Mouse (Mus musculus): ENCODE data around the gene Ankrd31. TPM values are rescaled to one million over a fixed set of nuclear protein-coding genes. Genes with fewer than 3 reads are reported as not detected.
A peak's percentile ranks its signal among the peaks of the same experiment; 100 is the strongest.
"Not testable (repeated sequence)": the region's sequence is repeated elsewhere in the genome, so short reads cannot be mapped to it uniquely, and the experiment has no call there.

Gene Ankrd31
- polyA plus RNA-seq, 1 experiment from 2014 or later = not detected

GRCm38 (mm10) chr13:96730116-96730515, 18.0 kb upstream of the Ankrd31 start:
- H3K27ac ChIP-seq (replicated peaks; ENCODE audit: low read depth, low read length) = no peak overlapping the region
- no peaks in the 10 kb centered on the region for H3K27me3 ChIP-seq (replicated peaks; ENCODE audit: control insufficient read depth, insufficient read depth, low read length)
- H3K4me3 ChIP-seq (ENCODE audit: low read depth, low read length) = no peak overlapping the region
- no peaks in the 10 kb centered on the region for H3K9me3 ChIP-seq (ENCODE audit: control insufficient read depth, low read length)
- H3K4me1 ChIP-seq (ENCODE audit: control insufficient read depth, insufficient read depth, low read length) = no peaks in the 10 kb centered on the region
- DNase-seq (ENCODE audit: low spot score) = no peak
- no peak overlapping the region for H3K9ac ChIP-seq (ENCODE audit: low read depth, low read length)
- ATAC-seq (ENCODE audit: low read depth) = no peak
- no peak overlapping the region for H3K4me2 ChIP-seq (ENCODE audit: low read depth, low read length)
- no peaks in the 10 kb centered on the region for H3K36me3 ChIP-seq (ENCODE audit: control insufficient read depth, insufficient read depth, low read length)
- 84% methylated on average over 1 of the region's 1 CpGs for WGBS

GRCm38 (mm10) chr13:96735175-96735574, 12.9 kb upstream of the Ankrd31 start:
- Histone ChIP-seq H3K9ac (ENCODE audit: low read depth, low read length) (no peak overlapping the region), H3K4me2 (ENCODE audit: low read depth, low read length) (no peak overlapping the region), H3K27me3 (replicated peaks; ENCODE audit: control insufficient read depth, insufficient read depth, low read length) (no peaks in the 10 kb centered on the region), H3K36me3 (ENCODE audit: control insufficient read depth, insufficient read depth, low read length) (no peaks in the 10 kb centered on the region), H3K27ac (replicated peaks; ENCODE audit: low read depth, low read length) (no peak overlapping the region), H3K4me3 (ENCODE audit: low read depth, low read length) (no peak overlapping the region), H3K9me3 (ENCODE audit: control insufficient read depth, low read length) (no peaks in the 10 kb centered on the region), H3K4me1 (ENCODE audit: control insufficient read depth, insufficient read depth, low read length) (no peaks in the 10 kb centered on the region)
- ATAC-seq (ENCODE audit: low read depth) = no peak
- WGBS = 40% methylated on average over 1 of the region's 1 CpGs
- no peak for DNase-seq (ENCODE audit: low spot score)

GRCm38 (mm10) chr13:96740159-96740558, 7.9 kb upstream of the Ankrd31 start:
- H3K9ac ChIP-seq (ENCODE audit: low read depth, low read length) = no peak overlapping the region
- WGBS = 77% methylated on average over 2 of the region's 2 CpGs
- H3K9me3 ChIP-seq (ENCODE audit: control insufficient read depth, low read length) = no peaks in the 10 kb centered on the region
- no peak overlapping the region for H3K4me2 ChIP-seq (ENCODE audit: low read depth, low read length)
- no peaks in the 10 kb centered on the region for H3K4me1 ChIP-seq (ENCODE audit: control insufficient read depth, insufficient read depth, low read length)
- H3K27me3 ChIP-seq (replicated peaks; ENCODE audit: control insufficient read depth, insufficient read depth, low read length) = no peaks in the 10 kb centered on the region
- H3K36me3 ChIP-seq (ENCODE audit: control insufficient read depth, insufficient read depth, low read length) = no peaks in the 10 kb centered on the region
- H3K4me3 ChIP-seq (ENCODE audit: low read depth, low read length) = no peak overlapping the region
- no peak overlapping the region for H3K27ac ChIP-seq (replicated peaks; ENCODE audit: low read depth, low read length)
- DNase-seq (ENCODE audit: low spot score) (no peak), ATAC-seq (ENCODE audit: low read depth) (no peak)

GRCm38 (mm10) chr13:96742871-96743270, 5.2 kb upstream of the Ankrd31 start:
- no peak overlapping the region for H3K27ac ChIP-seq (replicated peaks; ENCODE audit: low read depth, low read length)
- no peaks in the 10 kb centered on the region for H3K9me3 ChIP-seq (ENCODE audit: control insufficient read depth, low read length)
- ATAC-seq (ENCODE audit: low read depth) = no peak
- no peak for DNase-seq (ENCODE audit: low spot score)
- no peak overlapping the region for H3K4me3 ChIP-seq (ENCODE audit: low read depth, low read length)
- WGBS = 77% methylated on average over 2 of the region's 2 CpGs
- no peaks in the 10 kb centered on the region for H3K36me3 ChIP-seq (ENCODE audit: control insufficient read depth, insufficient read depth, low read length)
- H3K27me3 ChIP-seq (replicated peaks; ENCODE audit: control insufficient read depth, insufficient read depth, low read length) = no peaks in the 10 kb centered on the region
- H3K9ac ChIP-seq (ENCODE audit: low read depth, low read length) = no peak overlapping the region
- no peaks in the 10 kb centered on the region for H3K4me1 ChIP-seq (ENCODE audit: control insufficient read depth, insufficient read depth, low read length)
- no peak overlapping the region for H3K4me2 ChIP-seq (ENCODE audit: low read depth, low read length)

DNA sequence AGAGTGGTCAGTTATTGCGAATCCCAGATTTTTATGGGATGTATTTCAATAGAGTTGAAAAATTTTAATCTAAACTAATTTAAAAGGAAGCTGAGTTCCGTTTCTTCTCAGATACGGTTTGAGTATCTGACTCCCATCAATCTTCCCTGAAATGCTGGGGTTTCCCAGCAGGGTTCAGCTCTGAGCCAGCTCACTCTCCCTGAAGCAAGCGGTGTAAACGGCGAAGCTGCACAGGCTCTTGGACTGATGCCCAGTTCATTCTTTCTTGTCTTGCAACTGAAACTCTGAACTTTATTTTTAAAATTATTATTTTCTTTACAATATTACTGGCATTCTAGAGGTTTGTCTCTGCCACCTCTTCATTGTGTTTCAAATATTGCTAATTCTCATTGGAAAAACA, 2.0 kb upstream of the Ankrd31 start:
- Histone ChIP-seq H3K27ac (replicated peaks; ENCODE audit: low read depth, low read length) (no peak overlapping the region), H3K9me3 (ENCODE audit: control insufficient read depth, low read length) (no peaks in the 10 kb centered on the region), H3K27me3 (replicated peaks; ENCODE audit: control insufficient read depth, insufficient read depth, low read length) (no peaks in the 10 kb centered on the region), H3K4me1 (ENCODE audit: control insufficient read depth, insufficient read depth, low read length) (no peaks in the 10 kb centered on the region), H3K9ac (ENCODE audit: low read depth, low read length) (no peak overlapping the region), H3K36me3 (ENCODE audit: control insufficient read depth, insufficient read depth, low read length) (no peaks in the 10 kb centered on the region), H3K4me2 (ENCODE audit: low read depth, low read length) (no peak overlapping the region), H3K4me3 (ENCODE audit: low read depth, low read length) (no peak overlapping the region)
- ATAC-seq (ENCODE audit: low read depth) (no peak), DNase-seq (ENCODE audit: low spot score) (peak; percentile 82)
- WGBS = 20% methylated on average over 6 of the region's 6 CpGs

DNA sequence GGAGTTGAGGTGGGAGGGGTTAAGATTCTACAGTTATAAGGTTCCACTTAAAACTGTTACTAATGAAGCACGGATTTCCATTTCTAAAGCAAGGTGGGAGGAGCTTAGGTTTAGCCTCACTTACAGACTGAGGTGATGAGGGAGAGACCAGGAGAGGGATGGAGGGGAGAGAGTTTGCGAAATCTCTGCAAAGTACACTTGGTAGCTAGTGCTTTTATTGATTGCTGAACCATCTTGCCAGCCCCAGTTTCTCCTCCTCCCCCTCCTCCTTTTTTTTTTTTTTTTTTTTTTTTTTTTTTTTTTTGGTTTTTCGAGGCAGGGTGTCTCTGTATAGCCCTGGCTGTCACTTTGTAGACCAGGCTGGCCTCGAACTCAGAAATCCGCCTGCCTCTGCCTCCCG, 1.8 kb downstream of the Ankrd31 start:
- Histone ChIP-seq H3K27ac (replicated peaks; ENCODE audit: low read depth, low read length) (no peak overlapping the region), H3K9me3 (ENCODE audit: control insufficient read depth, low read length) (no peaks in the 10 kb centered on the region; the same call in 1 of the 2 replicates), H3K4me3 (ENCODE audit: low read depth, low read length) (no peak overlapping the region), H3K36me3 (ENCODE audit: control insufficient read depth, insufficient read depth, low read length) (no peaks in the 10 kb centered on the region), H3K4me2 (ENCODE audit: low read depth, low read length) (no peak overlapping the region), H3K4me1 (ENCODE audit: control insufficient read depth, insufficient read depth, low read length) (no peaks in the 10 kb centered on the region), H3K9ac (ENCODE audit: low read depth, low read length) (no peak overlapping the region), H3K27me3 (replicated peaks; ENCODE audit: control insufficient read depth, insufficient read depth, low read length) (no peaks in the 10 kb centered on the region)
- WGBS = 72% methylated on average over 6 of the region's 6 CpGs
- no peak for DNase-seq (ENCODE audit: low spot score)
- ATAC-seq (ENCODE audit: low read depth) = no peak

- WGBS = 92% methylated on average over 2 of the region's 2 CpGs
- H3K9ac ChIP-seq (ENCODE audit: low read depth, low read length) = no peak overlapping the region
- ATAC-seq (ENCODE audit: low read depth) (no peak), DNase-seq (ENCODE audit: low spot score) (no peak)
- H3K9me3 ChIP-seq (ENCODE audit: control insufficient read depth, low read length) = no peaks in the 10 kb centered on the region
- H3K27me3 ChIP-seq (replicated peaks; ENCODE audit: control insufficient read depth, insufficient read depth, low read length) = no peaks in the 10 kb centered on the region
- no peaks in the 10 kb centered on the region for H3K4me1 ChIP-seq (ENCODE audit: control insufficient read depth, insufficient read depth, low read length)
- H3K36me3 ChIP-seq (ENCODE audit: control insufficient read depth, insufficient read depth, low read length) = no peaks in the 10 kb centered on the region
- no peak overlapping the region for H3K4me2 ChIP-seq (ENCODE audit: low read depth, low read length)
- H3K27ac ChIP-seq (replicated peaks; ENCODE audit: low read depth, low read length) = no peak overlapping the region
- no peak overlapping the region for H3K4me3 ChIP-seq (ENCODE audit: low read depth, low read length)
These were observed 12.8 kb downstream of the Ankrd31 start for GRCm38 (mm10) chr13:96760848-96761247.

DNA sequence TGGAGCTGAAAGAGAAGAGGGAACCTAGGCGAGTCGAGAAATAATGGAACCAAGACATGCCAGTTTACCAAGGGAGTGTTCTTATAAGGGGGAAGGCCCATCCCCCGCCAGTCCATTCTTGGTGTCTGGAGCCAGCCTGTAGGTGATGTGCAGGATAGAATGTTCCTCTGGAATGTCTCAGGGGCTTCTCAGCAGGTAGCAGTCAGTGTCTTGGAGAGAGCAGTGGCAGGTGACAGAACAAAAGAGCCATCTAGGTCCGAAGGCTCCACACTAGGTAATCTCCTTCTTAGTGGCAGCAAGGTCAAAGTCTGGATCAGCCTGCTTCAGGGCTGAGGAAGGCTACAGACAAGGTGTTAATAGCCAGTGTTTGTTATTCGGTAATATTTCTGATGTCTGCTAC, 38.0 kb downstream of the Ankrd31 start:
- H3K9me3 ChIP-seq (ENCODE audit: control insufficient read depth, low read length); H3K4me3 ChIP-seq (ENCODE audit: low read depth, low read length); H3K4me2 ChIP-seq (ENCODE audit: low read depth, low read length); H3K9ac ChIP-seq (ENCODE audit: low read depth, low read length); ATAC-seq (ENCODE audit: low read depth); H3K36me3 ChIP-seq (ENCODE audit: control insufficient read depth, insufficient read depth, low read length); H3K27ac ChIP-seq (replicated peaks; ENCODE audit: low read depth, low read length); H3K27me3 ChIP-seq (replicated peaks; ENCODE audit: control insufficient read depth, insufficient read depth, low read length); H3K4me1 ChIP-seq (ENCODE audit: control insufficient read depth, insufficient read depth, low read length); DNase-seq (ENCODE audit: low spot score): not testable (repeated sequence)
- 85% methylated on average over 5 of the region's 5 CpGs for WGBS

DNA sequence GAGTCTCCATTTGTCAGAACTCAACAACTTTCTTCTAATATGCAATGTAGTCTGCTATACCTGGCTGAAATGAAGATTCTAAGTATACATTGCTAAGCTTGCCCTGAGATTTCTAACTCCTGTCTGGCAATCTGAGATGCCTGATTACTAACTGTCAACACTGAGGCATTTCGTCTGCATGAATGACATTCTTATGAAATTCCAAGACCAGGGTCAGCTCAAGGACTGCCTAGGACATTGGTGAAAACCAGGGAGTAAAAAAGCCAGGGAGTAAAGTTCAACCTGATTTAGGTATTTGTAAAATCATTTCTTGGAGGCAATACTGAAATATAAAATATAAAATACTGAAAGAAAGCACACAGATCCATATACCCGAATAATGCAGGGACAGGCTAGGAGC, 45.4 kb downstream of the Ankrd31 start:
- no peaks in the 10 kb centered on the region for H3K36me3 ChIP-seq (ENCODE audit: control insufficient read depth, insufficient read depth, low read length)
- H3K4me1 ChIP-seq (ENCODE audit: control insufficient read depth, insufficient read depth, low read length) = no peaks in the 10 kb centered on the region
- ATAC-seq (ENCODE audit: low read depth) (no peak), DNase-seq (ENCODE audit: low spot score) (no peak)
- no peak overlapping the region for H3K4me3 ChIP-seq (ENCODE audit: low read depth, low read length)
- H3K27ac ChIP-seq (replicated peaks; ENCODE audit: low read depth, low read length) = no peak overlapping the region
- H3K9me3 ChIP-seq (ENCODE audit: control insufficient read depth, low read length) = no peaks in the 10 kb centered on the region
- H3K9ac ChIP-seq (ENCODE audit: low read depth, low read length) = no peak overlapping the region
- no peaks in the 10 kb centered on the region for H3K27me3 ChIP-seq (replicated peaks; ENCODE audit: control insufficient read depth, insufficient read depth, low read length)
- H3K4me2 ChIP-seq (ENCODE audit: low read depth, low read length) = no peak overlapping the region
- WGBS = 74% methylated on average over 2 of the region's 2 CpGs
